In the genomic region with DNA sequence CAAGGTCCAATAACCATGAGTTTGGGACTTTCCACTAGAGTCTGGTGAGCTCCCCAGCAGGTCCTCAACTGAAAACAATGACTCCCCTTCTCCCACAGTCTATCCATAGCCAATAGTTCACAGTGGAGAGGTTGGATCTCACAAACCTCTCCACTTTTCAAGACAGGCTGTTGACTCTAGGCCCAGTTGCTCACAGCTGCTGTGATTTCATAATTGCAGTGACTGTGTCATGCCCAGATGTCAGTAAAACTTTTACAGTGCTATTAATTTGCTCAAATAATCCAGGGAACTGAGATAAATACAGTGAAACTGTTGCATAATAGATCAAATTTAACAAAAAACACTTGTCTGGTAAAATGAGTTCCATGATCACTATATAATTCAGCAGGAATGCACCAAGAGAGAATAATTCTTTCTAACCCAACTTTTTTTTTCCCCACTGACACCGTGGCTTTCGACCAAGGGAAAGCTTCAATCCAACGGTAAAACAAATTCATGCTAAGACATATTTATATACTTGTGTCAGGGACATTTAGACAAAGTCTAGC, we compare ENCODE assay signal across 12 mouse cellular contexts. TPM values are rescaled to one million over a fixed set of nuclear protein-coding genes. Genes with fewer than 3 reads are reported as not detected.
DNase-seq lines count a peak whose midpoint lies in the region; ATAC-seq lines count a peak whose summit lies in the region.
"Had no signal": no experiment of that assay in that cellular context is flagged by ENCODE, and none has a peak within 500 bp of the region (broad histone marks: within the 10 kb centered on the region; RNA-seq: fewer than 3 reads in every experiment).

No protein-coding gene starts in this region.

- 72% methylated on average over 3 of the region's 3 CpGs for whole genome bisulfite sequencing in kidney, embryonic 14.5 days

- H3K36me3 ChIP-seq in kidney, embryonic 14.5 days (ENCODE audit: control insufficient read depth, insufficient read depth, low read length): no peaks in the 10 kb centered on the region
- H3K36me3 ChIP-seq: hindbrain, embryonic 10.5 days had no signal

- no peak overlapping the region for H3K4me3 ChIP-seq in kidney, embryonic 14.5 days (ENCODE audit: low read length)
- H3K4me3 ChIP-seq: hindbrain, embryonic 10.5 days; layer of hippocampus, adult 2 months had no signal

- H3K27ac ChIP-seq in kidney, embryonic 14.5 days (ENCODE audit: low read depth, low read length): no peak overlapping the region
- H3K27ac ChIP-seq: hindbrain, embryonic 10.5 days; layer of hippocampus, adult 2 months had no signal

- no peak overlapping the region for H3K9ac ChIP-seq in kidney, embryonic 14.5 days (ENCODE audit: low read depth, low read length)

- peak; percentile 22; the same call in 1 of the 2 replicates for ATAC-seq in kidney, embryonic 14.5 days (ENCODE audit: low FRiP score, low TSS enrichment)
- ATAC-seq: forebrain, embryonic 16.5 days had no signal

- no peak overlapping the region for H3K4me2 ChIP-seq in kidney, embryonic 14.5 days (replicated peaks; ENCODE audit: low read depth, low read length)

- no peaks in the 10 kb centered on the region for H3K27me3 ChIP-seq in kidney, embryonic 14.5 days (ENCODE audit: control insufficient read depth, insufficient read depth, low read length)

- intact Hi-C loops in heart, postnatal 10 days (cut with DNase I): loop anchor here (2.0 kb wide), 1 partner anchor 49 kb away; a partner anchor contains a TSS

- no peak for DNase-seq in kidney, postnatal 25 days
- peak; percentile 80 for DNase-seq in fibroblast of lung, adult 2 months (ENCODE audit: low read depth)
- DNase-seq in heart, postnatal 10 days: peak; percentile 60 to 64
- DNase-seq in lung, postnatal 10 days: peak; percentile 53
- DNase-seq in cerebellum, adult 8-10 months: no peak
- DNase-seq in layer of hippocampus, adult 9-10 months (ENCODE audit: low spot score): no peak
- no peak for DNase-seq in frontal cortex, postnatal 36 days (ENCODE audit: low spot score in 2 of 2)
- DNase-seq: left cerebral cortex, postnatal 4 days had no signal

- H3K9me3 ChIP-seq in kidney, embryonic 14.5 days (ENCODE audit: control insufficient read depth, low read length): no peaks in the 10 kb centered on the region
- H3K9me3 ChIP-seq: hindbrain, embryonic 10.5 days had no signal

- no peaks in the 10 kb centered on the region for H3K4me1 ChIP-seq in kidney, embryonic 14.5 days (ENCODE audit: control insufficient read depth, insufficient read depth, low read length)
- H3K4me1 ChIP-seq: hindbrain, embryonic 10.5 days had no signal

RNA-seq across cellular contexts. Expression of a gene that starts 49.4 kb away (rescaled TPM):
- 12.8 and 13.0 TPM in 2 replicates for polyA plus RNA-seq in kidney, embryonic 14.5 days (2014; fragmentation: Nextera tagmentation; extraction: Ambion mirVana)
- 10 to 100 TPM; 13.7 to 16.5 TPM for total RNA-seq in heart, postnatal 10 days (2021)

Comparison
In these comparisons a context has a peak if more than half of its experiments do, and no peak if none do; other contexts are left out.
1. DNase-seq: peak in fibroblast of lung, adult 2 months (single experiment), heart, postnatal 10 days (2 of 2) and lung, postnatal 10 days (single experiment); none in kidney, postnatal 25 days (0 of 2), cerebellum, adult 8-10 months (single experiment), layer of hippocampus, adult 9-10 months (single experiment) and frontal cortex, postnatal 36 days (0 of 2).